In genomic region chr4:105835686-105836085, GRCm38 (mm10) we compare ENCODE assay signal across 25 mouse cellular contexts. TPM values are rescaled to one million over a fixed set of nuclear protein-coding genes. Genes with fewer than 3 reads are reported as not detected.
DNase-seq lines count a peak whose midpoint lies in the region; ATAC-seq lines count a peak whose summit lies in the region.
"Had no signal": no experiment of that assay in that cellular context is flagged by ENCODE, and none has a peak within 500 bp of the region (broad histone marks: within the 10 kb centered on the region; RNA-seq: fewer than 3 reads in every experiment).

No protein-coding gene starts in this region.

- 93% methylated on average over 4 of the region's 4 CpGs for WGBS in embryonic facial prominence, embryonic 12.5 days
- WGBS in embryonic facial prominence, embryonic 10.5 days, result 94% methylated on average over 4 of the region's 4 CpGs

- intact Hi-C loops in left cerebral cortex, postnatal 4 days (cut with DNase I), result no loop called here
- intact Hi-C loops in left cerebral cortex, postnatal 25 days (cut with DNase I), result no loop called here

- H3K27ac ChIP-seq in embryonic facial prominence, embryonic 12.5 days, result 0 out of 2 replicates have a peak overlapping the region, but pooled peaks have one; percentile 25
- H3K27ac ChIP-seq in embryonic facial prominence, embryonic 10.5 days (replicated peaks), result no peak overlapping the region
- H3K27ac ChIP-seq: forebrain, embryonic 13.5 days; forebrain, embryonic 15.5 days had no signal

- H3K4me3 ChIP-seq in embryonic facial prominence, embryonic 12.5 days, result no peak overlapping the region
- no peak overlapping the region for H3K4me3 ChIP-seq in embryonic facial prominence, embryonic 10.5 days
- H3K4me3 ChIP-seq: forebrain, embryonic 13.5 days; forebrain, embryonic 15.5 days had no signal

- H3K9me3 ChIP-seq in embryonic facial prominence, embryonic 12.5 days, result no peaks in the 10 kb centered on the region
- no peaks in the 10 kb centered on the region for H3K9me3 ChIP-seq in embryonic facial prominence, embryonic 10.5 days
- H3K9me3 ChIP-seq: forebrain, embryonic 13.5 days; forebrain, embryonic 15.5 days had no signal

- H3K36me3 ChIP-seq in embryonic facial prominence, embryonic 12.5 days, result no peaks in the 10 kb centered on the region
- no peaks in the 10 kb centered on the region for H3K36me3 ChIP-seq in embryonic facial prominence, embryonic 10.5 days (replicated peaks)
- H3K36me3 ChIP-seq: forebrain, embryonic 15.5 days; G1E had no signal

- H3K9ac ChIP-seq in embryonic facial prominence, embryonic 12.5 days, result no peak overlapping the region
- H3K9ac ChIP-seq: forebrain, embryonic 13.5 days; forebrain, embryonic 15.5 days; forebrain, postnatal 0 days had no signal

- peak; percentile 53 to 58 for DNase-seq in cerebellum, postnatal 10 days
- DNase-seq in cerebellum, adult 11 months, result no peak
- DNase-seq in embryonic facial prominence, embryonic 10.5 days (ENCODE audit: low spot score), result no peak
- peak; percentile 4 for DNase-seq in left cerebral cortex, postnatal 4 days
- DNase-seq in left cerebral cortex, postnatal 25 days (ENCODE audit: low spot score in 2 of 2), result no peak
- DNase-seq: adrenal gland, adult 8-10 months; adrenal gland, postnatal 14 days; adrenal gland, postnatal 36 days; B cell, adult 2 months; cerebellum, adult 18-20 months; cerebellum, adult 8-10 months; forebrain, postnatal 0 days had no signal

- ATAC-seq in embryonic facial prominence, embryonic 12.5 days (ENCODE audit: insufficient number of reproducible peaks, insufficient read depth, low FRiP score, low TSS enrichment), result no peak
- ATAC-seq: activated CD4-positive, CD25-positive, alpha-beta regulatory T cell, adult 4 months; CD4-positive, CD25-positive, alpha-beta regulatory T cell, adult 4 months; forebrain, embryonic 13.5 days; forebrain, embryonic 15.5 days; forebrain, postnatal 0 days; Patski had no signal

- no peaks in the 10 kb centered on the region for H3K27me3 ChIP-seq in embryonic facial prominence, embryonic 12.5 days
- no peaks in the 10 kb centered on the region for H3K27me3 ChIP-seq in embryonic facial prominence, embryonic 10.5 days (replicated peaks; ENCODE audit: low read depth, poor library complexity, severe bottlenecking)
- H3K27me3 ChIP-seq: forebrain, embryonic 13.5 days; forebrain, embryonic 15.5 days; Patski had no signal

- no peak overlapping the region for H3K4me2 ChIP-seq in embryonic facial prominence, embryonic 12.5 days (replicated peaks)
- H3K4me2 ChIP-seq: forebrain, embryonic 13.5 days; forebrain, embryonic 15.5 days had no signal

- H3K4me1 ChIP-seq in embryonic facial prominence, embryonic 12.5 days, result 0 out of 2 replicates have a peak, but pooled peaks cover 4% of the 10 kb centered on the region
- H3K4me1 ChIP-seq in embryonic facial prominence, embryonic 10.5 days, result peaks cover 16% of the 10 kb centered on the region
- H3K4me1 ChIP-seq: forebrain, embryonic 13.5 days; forebrain, embryonic 15.5 days had no signal

RNA-seq across cellular contexts. Expression of gene Gm12728, which starts 46.0 kb away (rescaled TPM):
- 0.55 TPM in 1 of 2 replicates, not detected in the other for polyA plus RNA-seq in embryonic facial prominence, embryonic 12.5 days (2016; fragmentation: Nextera tagmentation; extraction: Ambion mirVana)
- not detected in 2 replicates for polyA plus RNA-seq in embryonic facial prominence, embryonic 10.5 days (2016; fragmentation: Nextera tagmentation; extraction: Ambion mirVana)
- not detected for total RNA-seq in left cerebral cortex, postnatal 4 days (2021)
- not detected for total RNA-seq in left cerebral cortex, postnatal 25 days (2021)
- total RNA-seq: adrenal gland, adult 18-20 months; adrenal gland, adult 8-10 months; adrenal gland, postnatal 14 days; adrenal gland, postnatal 36 days; CH12.LX; forebrain, postnatal 0 days had no signal
- polyA plus RNA-seq: cortical plate, adult 2 months; embryonic facial prominence, embryonic 11.5 days; embryonic facial prominence, embryonic 14.5 days; forebrain, embryonic 11.5 days; forebrain, embryonic 13.5 days; forebrain, embryonic 15.5 days; forebrain, postnatal 0 days; G1E had no signal

Comparison
In these comparisons a context has a peak if more than half of its experiments do, and no peak if none do; other contexts are left out.
1. DNase-seq: peak in cerebellum, postnatal 10 days (2 of 2) and left cerebral cortex, postnatal 4 days (single experiment); none in cerebellum, adult 11 months (single experiment), embryonic facial prominence, embryonic 10.5 days (single experiment) and left cerebral cortex, postnatal 25 days (0 of 2).